Mouse (Mus musculus) intestine, embryonic 16.5 days (tissue): ENCODE results near the gene Fto. TPM values are rescaled to one million over a fixed set of nuclear protein-coding genes. Genes with fewer than 3 reads are reported as not detected.

Experiments used
- ATAC-seq: fragments of 200-750 bp; cut with Nextera tagmentation; 2 replicates; pipeline ENCODE4 v1.8.0; 2017; ENCODE audit warnings: moderate TSS enrichment, moderate library complexity
- H3K27ac ChIP-seq: fragments of 300-500 bp; sonication (generic); 2 replicates; pipeline ENCODE4 v1.5.1; 2014; ENCODE audit warnings: mild to moderate bottlenecking, low read length
- H3K27me3 ChIP-seq: fragments of 300-500 bp; sonication (generic); replicated peaks from 2 replicates; pipeline ENCODE4 v1.6.1; 2014; ENCODE audit warnings: low read length, control low read depth, mixed read lengths; ENCODE audit not compliant: control insufficient read depth, insufficient read depth
- H3K36me3 ChIP-seq: fragments of 300-500 bp; sonication (generic); 2 replicates; pipeline ENCODE4 v1.6.1; 2014; ENCODE audit warnings: low read length, control low read depth; ENCODE audit not compliant: control insufficient read depth, insufficient read depth
- H3K4me1 ChIP-seq: fragments of 300-500 bp; sonication (generic); 2 replicates; pipeline ENCODE4 v1.6.1; 2014; ENCODE audit warnings: low read length, control low read depth, mixed read lengths; ENCODE audit not compliant: control insufficient read depth, insufficient read depth
- H3K4me2 ChIP-seq: fragments of 300-500 bp; sonication (generic); 2 replicates; pipeline ENCODE4 v1.6.1; 2014; ENCODE audit warnings: low read depth, low read length, control low read depth
- H3K4me3 ChIP-seq: fragments of 300-500 bp; sonication (generic); 2 replicates; pipeline ENCODE4 v1.5.1; 2014; ENCODE audit warnings: mild to moderate bottlenecking, low read length
- H3K9ac ChIP-seq: fragments of 300-500 bp; sonication (generic); 2 replicates; pipeline ENCODE4 v1.6.1; 2014; ENCODE audit warnings: low read depth, low read length
- H3K9me3 ChIP-seq: fragments of 300-500 bp; sonication (generic); 2 replicates; pipeline ENCODE4 v1.6.1; 2016; ENCODE audit warnings: low read length, control low read depth; ENCODE audit not compliant: control insufficient read depth
- WGBS: fragments of 180-500 bp; shearing (Covaris S2); extraction: QIAGEN DNeasy Blood & Tissue Kit; methylation state at CpG from one replicate; pipeline ENCODE4 v1.1.7; 2014; 5-methylcytosine and 5-hydroxymethylcytosine counted together
- polyA plus RNA-seq: library from polyadenylated mRNA; unstranded; fragments of >200 nt; fragmentation: Nextera tagmentation; extraction: Ambion mirVana; gene quantifications from 2 replicates; pipeline ENCODE4 v1.2.1, GENCODE M21; 2015

The Fto gene
- polyA plus RNA-seq, 1 experiment from 2014 or later: 58.1 TPM

DNA sequence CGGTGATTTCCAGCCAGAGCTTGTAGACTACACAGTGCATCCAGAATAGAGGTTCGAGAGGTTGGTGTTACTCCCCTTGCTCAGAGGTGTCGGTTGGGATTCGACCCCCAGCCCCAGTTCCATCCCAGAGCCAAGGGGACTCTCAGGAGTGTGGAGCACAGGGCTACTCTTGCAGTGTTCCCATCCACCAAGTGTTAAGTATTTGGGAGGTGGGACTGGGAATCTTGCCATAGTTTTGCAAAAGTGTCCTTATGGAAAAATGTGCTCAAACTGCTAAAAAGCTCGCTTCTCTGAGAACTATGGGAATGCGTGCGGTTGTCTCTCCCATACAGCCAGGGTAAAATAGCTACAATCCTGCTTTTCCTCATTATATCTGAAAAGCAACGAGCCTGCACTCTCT lies 180.0 kb downstream of the Fto start:
- H3K27ac ChIP-seq: no peak overlapping the region
- H3K9me3 ChIP-seq: no peaks in the 10 kb centered on the region
- H3K36me3 ChIP-seq: no peaks in the 10 kb centered on the region
- H3K9ac ChIP-seq: no peak overlapping the region
- no peak for ATAC-seq
- H3K4me2 ChIP-seq: no peak overlapping the region
- H3K4me1 ChIP-seq: peaks cover 13% of the 10 kb centered on the region
- no peak overlapping the region for H3K4me3 ChIP-seq
- WGBS: 71% methylated on average over 8 of the region's 8 CpGs
- no peaks in the 10 kb centered on the region for H3K27me3 ChIP-seq

- Histone ChIP-seq H3K9me3 (no peaks in the 10 kb centered on the region), H3K9ac (no peak overlapping the region), H3K4me1 (peaks cover 12% of the 10 kb centered on the region), H3K36me3 (no peaks in the 10 kb centered on the region), H3K27me3 (no peaks in the 10 kb centered on the region), H3K4me2 (no peak overlapping the region), H3K4me3 (no peak overlapping the region), H3K27ac (no peak overlapping the region)
- ATAC-seq: peak; percentile 64
- 65% methylated on average over 10 of the region's 10 CpGs for WGBS
Observed at GRCm38 (mm10) chr8:91494501-91495259, 181.4 kb downstream of the Fto start.

GRCm38 (mm10) chr8:91495260-91495601 lies 181.9 kb downstream of the Fto start:
- Histone ChIP-seq H3K4me2 (no peak overlapping the region), H3K9ac (no peak overlapping the region), H3K4me3 (no peak overlapping the region), H3K27ac (no peak overlapping the region), H3K4me1 (peaks cover 7% of the 10 kb centered on the region; the same call in 1 of the 2 replicates), H3K27me3 (no peaks in the 10 kb centered on the region), H3K9me3 (no peaks in the 10 kb centered on the region), H3K36me3 (no peaks in the 10 kb centered on the region)
- WGBS: 77% methylated on average over 2 of the region's 2 CpGs
- ATAC-seq: peak; percentile 33; the same call in 1 of the 2 replicates

- 0 out of 2 replicates have a peak, but pooled peaks have one; percentile 26 for ATAC-seq
- Histone ChIP-seq H3K27me3 (no peaks in the 10 kb centered on the region), H3K9me3 (no peaks in the 10 kb centered on the region), H3K4me1 (peaks cover 7% of the 10 kb centered on the region; the same call in 1 of the 2 replicates), H3K4me2 (no peak overlapping the region), H3K36me3 (no peaks in the 10 kb centered on the region), H3K27ac (no peak overlapping the region), H3K9ac (no peak overlapping the region), H3K4me3 (no peak overlapping the region)
Observed at GRCm38 (mm10) chr8:91496000-91496399, 182.7 kb downstream of the Fto start.

GRCm38 (mm10) chr8:91496936-91497335 lies 183.6 kb downstream of the Fto start:
- Histone ChIP-seq H3K27me3 (no peaks in the 10 kb centered on the region), H3K36me3 (no peaks in the 10 kb centered on the region), H3K4me2 (no peak overlapping the region), H3K9ac (no peak overlapping the region), H3K9me3 (no peaks in the 10 kb centered on the region), H3K4me3 (no peak overlapping the region), H3K27ac (no peak overlapping the region), H3K4me1 (peaks cover 7% of the 10 kb centered on the region; the same call in 1 of the 2 replicates)
- WGBS: 51% methylated on average over 7 of the region's 7 CpGs
- ATAC-seq: no peak

- H3K9me3 ChIP-seq: no peaks in the 10 kb centered on the region
- peaks cover 7% of the 10 kb centered on the region; the same call in 1 of the 2 replicates for H3K4me1 ChIP-seq
- H3K27ac ChIP-seq: no peak overlapping the region
- H3K27me3 ChIP-seq: no peaks in the 10 kb centered on the region
- H3K4me3 ChIP-seq: no peak overlapping the region
- no peak overlapping the region for H3K4me2 ChIP-seq
- no peaks in the 10 kb centered on the region for H3K36me3 ChIP-seq
- ATAC-seq: no peak
- 90% methylated on average over 9 of the region's 9 CpGs for WGBS
- H3K9ac ChIP-seq: no peak overlapping the region
Observed at GRCm38 (mm10) chr8:91498611-91499010, 185.3 kb downstream of the Fto start.

- H3K4me1 ChIP-seq: peaks cover 12% of the 10 kb centered on the region
- no peaks in the 10 kb centered on the region for H3K9me3 ChIP-seq
- WGBS: 51% methylated on average over 2 of the region's 2 CpGs
- ATAC-seq: no peak
- no peak overlapping the region for H3K27ac ChIP-seq
- H3K27me3 ChIP-seq: no peaks in the 10 kb centered on the region
- H3K9ac ChIP-seq: no peak overlapping the region
- H3K4me3 ChIP-seq: no peak overlapping the region
- H3K4me2 ChIP-seq: no peak overlapping the region
- no peaks in the 10 kb centered on the region for H3K36me3 ChIP-seq
Observed at GRCm38 (mm10) chr8:91499303-91499702, 186.0 kb downstream of the Fto start.

- H3K4me2 ChIP-seq: no peak overlapping the region
- H3K9me3 ChIP-seq: no peaks in the 10 kb centered on the region
- no peak overlapping the region for H3K27ac ChIP-seq
- no peak overlapping the region for H3K9ac ChIP-seq
- H3K36me3 ChIP-seq: no peaks in the 10 kb centered on the region
- H3K27me3 ChIP-seq: no peaks in the 10 kb centered on the region
- peaks cover 21% of the 10 kb centered on the region for H3K4me1 ChIP-seq
- 89% methylated on average over 11 of the region's 11 CpGs for WGBS
- no peak overlapping the region for H3K4me3 ChIP-seq
- no peak for ATAC-seq
Observed at GRCm38 (mm10) chr8:91501960-91502600, 188.8 kb downstream of the Fto start.

- H3K4me2 ChIP-seq: no peak overlapping the region
- peaks cover 26% of the 10 kb centered on the region for H3K4me1 ChIP-seq
- no peaks in the 10 kb centered on the region for H3K27me3 ChIP-seq
- no peak for ATAC-seq
- H3K27ac ChIP-seq: no peak overlapping the region
- no peaks in the 10 kb centered on the region for H3K9me3 ChIP-seq
- no peak overlapping the region for H3K4me3 ChIP-seq
- no peak overlapping the region for H3K9ac ChIP-seq
- WGBS: 65% methylated on average over 5 of the region's 5 CpGs
- H3K36me3 ChIP-seq: no peaks in the 10 kb centered on the region
Observed at GRCm38 (mm10) chr8:91502791-91503190, 189.5 kb downstream of the Fto start.
